Mouse (Mus musculus) cerebellum, postnatal 36 days (tissue): ENCODE results near the gene Pnrc2.

Source experiments
- DNase-seq, 2 experiments: peaks; one replicate each; pipeline ENCODE4 v3.0.0; 2021 to 2022; ENCODE audit warnings: mixed read lengths in 2 of 2

Gene Pnrc2

DNA sequence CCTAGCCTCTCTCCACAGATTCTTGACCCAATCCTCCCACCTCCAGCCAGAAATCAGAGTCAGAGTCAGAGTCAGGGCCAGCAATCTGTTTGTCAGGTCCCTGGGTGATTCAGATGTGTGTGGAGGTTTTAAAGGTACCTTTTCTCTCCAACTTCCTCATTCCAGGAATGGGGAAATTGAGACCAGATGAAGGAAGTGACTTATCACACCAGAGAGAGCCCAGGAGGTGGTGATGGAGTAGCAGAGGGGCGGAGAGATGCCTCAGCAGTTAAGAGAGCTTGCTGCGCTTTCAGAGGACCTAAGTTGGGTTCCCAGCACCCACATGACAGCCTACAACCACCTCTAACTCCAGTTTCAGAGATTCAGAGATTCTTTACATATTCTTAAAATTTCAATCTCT, 17.9 kb upstream of the Pnrc2 start:
- no peak for DNase-seq

DNA sequence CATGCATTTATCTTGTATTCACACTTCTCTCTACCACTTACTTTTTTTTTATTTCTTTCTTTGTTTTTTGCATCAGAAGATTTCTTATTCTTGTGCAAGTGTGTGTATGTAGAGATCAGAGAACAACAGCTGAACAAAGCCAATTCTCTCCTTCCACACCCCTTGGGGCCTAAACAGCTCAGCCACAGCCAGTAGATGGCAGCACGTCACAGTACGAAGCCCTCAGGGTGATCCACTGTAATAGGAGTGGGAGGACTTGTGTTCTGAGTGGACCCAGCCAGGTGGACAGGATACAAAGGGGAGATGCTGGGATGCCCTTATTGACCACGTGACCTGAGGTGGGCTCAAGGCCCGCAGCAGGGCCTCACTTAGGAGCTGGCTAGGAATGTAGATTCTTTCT, 16.2 kb upstream of the Pnrc2 start:
- peak; percentile 74 to 75 for DNase-seq

DNA sequence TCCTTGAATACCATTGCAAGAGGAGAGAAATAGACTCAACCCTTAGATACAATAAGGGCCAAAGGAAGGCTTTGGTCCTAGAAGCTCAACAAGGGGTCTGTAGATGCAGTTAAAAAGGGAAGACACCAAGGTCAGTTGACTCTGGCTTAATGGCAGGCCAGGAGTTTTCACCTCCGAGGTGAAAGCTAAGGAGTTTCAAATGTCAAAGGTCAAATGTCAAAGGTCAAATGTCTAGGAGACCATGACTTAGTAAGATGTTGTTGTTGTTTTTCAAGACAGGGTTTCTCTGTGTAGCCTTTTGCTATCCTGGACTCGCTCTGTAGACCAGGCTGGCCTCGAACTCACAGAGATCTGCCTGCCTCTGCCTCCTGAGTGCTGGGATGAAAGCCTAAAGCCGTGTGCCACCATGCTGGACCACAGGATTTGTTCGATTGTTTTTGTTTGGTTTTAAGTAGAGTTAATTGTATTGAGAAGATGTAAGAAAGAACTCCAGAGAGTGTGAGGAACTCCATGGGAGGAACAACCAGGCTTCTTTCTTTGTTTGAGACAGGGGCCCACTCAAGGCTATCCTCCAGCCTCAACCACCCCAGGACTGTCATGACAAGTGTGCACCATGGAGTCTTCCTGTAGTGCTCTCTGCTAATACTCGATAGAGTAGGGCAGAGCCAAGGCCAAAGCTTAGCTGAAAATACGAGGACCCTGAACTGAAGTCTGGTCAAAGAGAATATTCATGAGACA, 15.7 kb upstream of the Pnrc2 start:
- no peak for DNase-seq

DNA sequence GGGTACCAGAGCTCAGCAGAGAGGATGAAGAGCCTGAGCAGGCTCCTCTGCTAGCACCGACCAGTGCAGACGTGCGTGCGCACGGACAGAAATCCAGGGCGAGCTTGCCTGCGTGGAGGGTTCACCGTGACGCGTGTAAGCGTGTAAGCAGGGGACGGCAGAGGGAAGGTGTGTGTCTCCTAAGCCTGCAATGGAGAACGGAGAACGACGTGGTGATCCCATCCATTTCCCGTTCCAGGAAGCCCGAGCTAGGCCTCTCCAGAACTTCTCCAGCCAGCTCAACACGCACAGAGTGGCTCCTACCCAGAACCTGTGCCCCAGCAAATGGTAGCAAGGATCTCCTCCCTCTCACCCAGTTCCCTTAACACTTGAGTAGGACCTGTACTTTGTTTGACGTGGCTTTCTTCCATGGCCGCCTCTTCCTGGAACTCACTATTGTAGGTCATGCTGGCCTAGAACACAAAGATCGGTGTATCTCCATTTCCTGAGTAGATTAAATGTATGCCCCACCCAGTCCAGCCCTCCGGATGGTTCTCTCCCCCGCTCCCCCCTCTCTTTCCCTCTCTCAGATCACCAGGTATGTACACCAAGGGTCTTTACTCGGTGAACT, 14.9 kb upstream of the Pnrc2 start:
- DNase-seq: no peak

DNA sequence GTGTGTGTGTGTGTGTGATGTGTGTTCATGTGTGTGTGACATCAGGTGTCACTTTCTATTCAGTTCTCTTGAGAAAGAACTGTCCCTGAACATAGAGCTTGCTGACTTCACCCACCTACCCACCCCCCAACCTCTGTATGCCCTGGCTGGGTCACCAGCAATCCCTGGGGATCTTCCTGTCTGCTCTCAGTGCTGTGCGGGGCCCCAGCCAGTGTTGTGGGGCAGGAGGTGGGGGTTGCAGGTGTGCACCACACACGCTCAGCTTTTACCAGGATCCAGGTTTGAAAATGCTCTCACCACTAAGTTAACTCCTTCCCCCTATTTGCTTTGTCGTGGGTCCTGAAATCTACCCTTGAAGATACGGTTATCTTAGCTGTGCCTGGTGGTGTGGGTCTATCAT, 12.5 kb upstream of the Pnrc2 start:
- no peak for DNase-seq

DNA sequence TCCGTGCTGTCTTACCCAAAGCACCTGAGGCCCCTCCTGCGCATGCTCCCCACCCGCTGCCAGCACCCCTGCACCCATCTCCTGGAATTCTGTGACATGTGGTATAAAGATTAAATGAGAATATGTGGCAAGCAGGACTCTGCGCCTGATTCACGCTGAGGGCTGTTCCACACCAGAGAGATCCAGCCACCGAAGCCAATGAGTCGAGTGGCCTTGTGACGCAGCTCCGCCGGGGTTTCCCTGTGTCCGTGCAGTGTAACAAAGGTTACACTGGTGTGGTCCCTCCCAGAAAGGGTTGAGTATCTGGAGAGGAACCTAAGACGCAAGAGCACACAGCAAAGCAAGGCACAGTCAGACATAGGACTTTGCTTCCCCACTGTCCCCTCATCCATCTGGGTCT, 12.0 kb upstream of the Pnrc2 start:
- DNase-seq: no peak

DNA sequence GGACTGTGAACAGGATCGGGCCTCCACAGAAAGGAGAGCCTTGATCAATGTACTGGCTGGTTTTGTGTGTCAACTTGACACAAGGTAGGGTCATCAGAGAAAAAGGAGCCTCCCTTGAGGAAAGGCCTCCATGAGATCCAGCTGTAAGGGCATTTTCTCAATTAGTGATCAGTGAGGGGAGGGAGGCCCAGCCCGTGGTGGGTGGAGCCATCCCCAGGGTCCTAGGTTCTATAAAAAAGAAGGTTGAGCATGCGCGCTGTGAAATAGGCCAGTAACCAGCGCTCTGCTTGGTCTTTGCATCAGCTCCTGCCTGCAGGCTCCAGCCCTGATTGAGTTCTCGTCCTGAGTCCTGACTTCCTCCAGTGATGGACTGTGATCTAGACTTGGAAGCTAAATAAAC, 10.9 kb upstream of the Pnrc2 start:
- no peak for DNase-seq

DNA sequence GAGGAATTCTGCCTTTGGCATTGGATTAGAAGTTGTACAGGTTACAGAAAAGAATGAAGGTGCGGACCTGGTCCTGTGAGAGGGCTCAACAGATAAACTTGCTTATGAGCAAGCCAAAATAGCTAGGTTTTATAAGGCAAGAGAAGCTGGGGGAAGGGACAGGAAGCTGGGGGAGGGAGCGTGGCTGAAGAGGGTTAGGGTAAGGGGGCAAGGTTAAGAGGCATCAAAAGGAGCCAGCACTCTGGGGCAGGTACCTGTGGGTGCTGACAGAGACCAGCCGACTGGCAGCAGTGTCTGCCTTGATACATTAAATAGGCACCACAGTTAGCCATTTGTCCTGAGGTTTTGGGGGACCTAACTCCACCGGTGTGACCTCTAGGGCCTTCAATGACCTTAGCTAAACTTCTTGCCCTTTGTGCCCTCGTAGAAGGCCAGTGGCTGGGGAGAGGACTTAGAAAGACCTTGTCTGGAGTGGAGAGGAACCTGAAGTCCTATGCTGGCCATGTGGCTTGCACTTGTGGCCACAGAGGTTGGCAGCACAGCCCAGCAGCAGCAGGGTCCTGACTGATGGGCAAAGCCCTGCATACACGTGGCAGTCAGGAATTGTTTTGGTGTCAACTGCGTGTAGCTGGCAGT, 10.3 kb upstream of the Pnrc2 start:
- DNase-seq: no peak

DNA sequence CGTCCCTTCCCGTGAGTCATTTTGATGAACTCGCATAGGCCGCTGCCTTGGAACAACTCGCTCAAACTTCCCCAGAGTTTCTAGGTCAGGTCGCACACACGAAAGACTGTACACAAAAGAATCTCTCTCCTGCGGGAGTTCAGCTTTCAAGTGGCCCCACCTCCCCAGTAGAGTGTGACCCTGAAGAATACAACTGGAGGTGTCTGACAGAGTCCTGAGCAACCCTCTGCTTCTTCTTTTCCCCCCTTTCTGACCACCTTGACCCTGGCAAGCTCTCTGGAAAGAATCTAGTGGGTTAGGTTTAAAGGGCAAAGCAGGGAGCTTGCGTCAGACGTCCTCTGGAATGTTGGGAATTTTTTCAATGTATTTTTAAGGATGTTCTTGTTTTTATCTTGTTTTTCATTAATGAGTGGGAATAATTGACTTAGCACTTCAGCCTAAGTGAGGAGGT, 9.8 kb upstream of the Pnrc2 start:
- no peak for DNase-seq

DNA sequence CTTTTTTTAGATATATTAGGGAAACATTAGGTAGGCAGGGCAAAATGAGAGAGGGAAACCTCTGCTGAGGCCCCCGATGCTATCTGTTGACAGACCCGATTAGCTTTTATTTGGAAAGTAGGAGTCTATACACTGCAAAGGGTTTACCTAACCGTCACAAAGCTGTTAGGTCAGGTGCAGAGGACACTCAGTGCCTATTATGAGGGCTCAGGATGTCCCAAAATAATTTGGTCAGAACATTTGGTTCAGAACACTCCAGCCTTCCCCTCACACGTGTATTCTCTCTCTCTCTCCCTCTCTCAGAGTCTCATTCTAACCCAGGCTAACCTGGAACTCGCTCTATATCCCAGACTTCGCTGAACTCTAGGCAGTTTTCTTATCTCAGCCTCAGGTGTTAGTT, 8.4 kb upstream of the Pnrc2 start:
- no peak for DNase-seq

DNA sequence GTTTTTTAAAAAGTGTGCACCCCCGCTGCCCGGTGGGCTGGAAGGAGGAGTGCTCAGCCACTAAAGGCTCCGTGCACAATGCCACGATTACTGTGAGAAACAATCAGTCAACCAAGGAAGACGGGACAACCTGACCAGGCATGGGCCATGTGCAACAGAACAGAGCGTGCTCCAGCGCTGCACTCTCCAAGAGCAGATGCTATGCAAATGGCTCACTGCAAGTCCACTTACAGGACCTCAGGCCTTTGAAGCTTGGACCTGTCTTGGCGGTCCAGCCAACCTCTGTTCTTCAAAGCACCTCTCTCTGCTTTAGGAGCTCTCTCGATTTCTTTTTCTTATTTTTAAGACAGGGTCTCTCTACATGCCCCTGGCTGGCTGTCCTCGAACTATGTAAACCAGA, 6.9 kb upstream of the Pnrc2 start:
- DNase-seq: no peak

DNA sequence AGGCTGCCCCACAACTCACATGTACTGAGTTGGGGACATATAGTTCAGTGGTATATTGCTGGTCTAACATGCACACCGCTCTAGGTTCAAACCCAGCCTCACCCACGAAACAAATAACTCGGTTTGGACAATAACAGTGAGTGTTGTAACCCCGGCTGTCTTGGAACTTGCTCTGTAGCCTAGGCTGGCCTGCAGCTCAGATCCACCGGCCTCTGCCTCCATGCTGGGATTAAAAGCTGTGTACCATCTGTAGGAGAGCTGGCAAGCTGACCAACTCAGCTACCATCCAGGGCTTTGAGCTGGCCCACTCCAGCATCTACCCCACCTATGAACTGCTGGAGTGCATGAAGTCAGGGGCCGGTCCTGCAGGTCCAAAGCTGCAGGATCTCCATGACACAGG, 6.4 kb upstream of the Pnrc2 start:
- DNase-seq: no peak

DNA sequence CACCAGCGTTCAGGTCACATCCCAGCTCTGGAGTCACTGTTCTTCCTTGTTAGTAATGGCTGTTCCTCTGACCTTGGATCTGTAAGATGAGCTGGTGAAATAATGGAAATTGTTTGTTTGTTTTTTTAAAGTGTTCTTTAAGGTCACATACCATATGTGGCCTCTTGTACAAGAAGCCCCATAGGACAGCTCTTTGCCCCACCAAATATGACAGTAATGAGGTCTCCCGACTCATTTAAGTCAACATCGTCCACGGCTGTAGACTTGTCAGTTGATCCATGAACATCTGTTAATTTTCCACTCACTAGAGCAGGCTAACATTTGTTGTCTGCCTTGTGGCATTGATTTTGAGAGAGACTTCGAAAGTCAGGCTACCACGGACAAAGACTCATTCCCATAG, 5.4 kb upstream of the Pnrc2 start:
- DNase-seq: no peak

DNA sequence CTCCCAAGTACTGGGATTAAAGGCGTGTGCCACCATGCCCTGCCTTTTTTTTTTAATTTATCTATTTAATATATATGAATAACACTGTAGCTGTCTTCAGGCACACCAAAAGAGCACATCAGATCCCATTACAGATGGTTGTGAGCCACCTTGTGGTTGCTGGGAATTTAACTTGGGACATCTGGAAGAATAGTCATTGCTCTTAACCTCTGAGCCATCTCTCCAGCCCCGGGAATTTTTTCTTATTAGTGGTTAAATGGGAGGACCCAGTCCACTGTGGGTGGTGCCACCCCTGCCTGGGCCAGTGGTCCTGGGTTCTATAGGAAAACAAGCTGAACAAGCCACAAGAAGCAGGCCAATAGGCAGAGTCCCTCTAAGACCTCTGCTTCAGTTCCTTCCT, 4.1 kb upstream of the Pnrc2 start:
- DNase-seq: no peak

DNA sequence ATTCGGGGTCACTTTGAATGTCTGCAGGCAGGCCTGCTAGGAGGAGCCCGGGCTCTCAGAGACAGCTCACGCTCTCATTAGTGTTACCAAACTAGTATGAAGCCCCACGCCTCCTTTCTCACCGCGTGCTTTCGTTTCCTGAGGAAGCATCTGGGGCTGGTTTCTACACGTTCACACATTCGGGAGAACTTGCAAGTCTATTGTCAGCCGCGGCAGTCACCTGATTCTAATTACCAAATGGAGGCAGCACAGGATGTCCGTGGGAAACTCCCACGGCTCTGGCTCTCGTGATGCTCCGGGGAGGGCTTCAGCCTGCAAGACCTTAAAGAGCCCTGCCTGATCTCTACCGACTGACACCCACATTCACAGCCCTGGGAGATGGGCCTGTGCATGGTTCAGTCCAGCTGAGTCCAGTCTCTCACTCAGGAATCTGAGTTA, 3.0 kb upstream of the Pnrc2 start:
- peak; percentile 46 to 49 for DNase-seq

DNA sequence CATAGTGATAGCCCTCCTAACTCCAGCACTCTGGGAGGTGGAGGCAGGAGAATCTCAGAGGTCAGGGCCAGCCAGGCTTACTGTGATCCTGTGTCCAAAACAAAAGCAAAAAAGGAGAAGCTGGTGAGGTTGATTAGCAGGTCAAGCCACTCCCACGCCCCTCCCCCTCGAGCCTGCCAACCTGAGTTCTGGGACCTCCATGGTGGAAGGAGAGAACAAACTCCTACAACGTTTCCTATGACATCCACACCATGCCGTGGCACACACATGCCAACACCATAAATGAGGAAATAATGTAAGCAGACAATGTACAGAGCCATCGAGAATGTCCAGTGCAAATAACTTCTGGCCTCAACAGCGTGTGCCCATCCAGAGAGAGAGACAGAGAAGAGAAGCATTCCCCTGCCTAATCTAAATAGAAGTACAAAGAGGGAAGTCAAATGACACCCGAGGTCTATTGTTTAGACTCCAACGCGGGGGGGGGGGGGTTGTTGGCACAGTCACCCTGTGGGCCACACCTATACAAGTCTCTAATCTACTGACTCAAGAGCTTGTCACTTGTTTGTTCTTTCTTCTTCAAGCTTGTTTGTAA, 2.4 kb upstream of the Pnrc2 start:
- DNase-seq: peak in 1 of 2 experiments; percentile 10

DNA sequence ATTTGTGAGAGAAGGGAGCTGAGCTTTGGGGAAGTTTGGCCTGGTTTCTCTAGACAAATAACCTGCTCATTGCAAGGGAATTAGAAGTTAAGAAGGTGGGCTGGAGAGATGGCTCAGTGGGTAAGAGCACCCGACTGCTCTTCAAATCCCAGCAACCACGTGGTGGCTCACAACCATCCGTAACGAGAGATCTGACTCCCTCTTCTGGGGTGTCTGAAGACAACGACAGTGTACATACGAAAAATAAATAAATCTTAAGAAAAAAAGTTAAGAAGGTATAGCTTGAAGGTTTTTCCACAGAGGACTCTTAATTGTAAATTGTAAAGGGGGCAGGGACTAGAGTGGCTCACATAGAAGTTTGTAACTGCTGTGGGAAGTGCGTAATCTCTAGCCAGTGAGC, 1.9 kb upstream of the Pnrc2 start:
- no peak for DNase-seq

DNA sequence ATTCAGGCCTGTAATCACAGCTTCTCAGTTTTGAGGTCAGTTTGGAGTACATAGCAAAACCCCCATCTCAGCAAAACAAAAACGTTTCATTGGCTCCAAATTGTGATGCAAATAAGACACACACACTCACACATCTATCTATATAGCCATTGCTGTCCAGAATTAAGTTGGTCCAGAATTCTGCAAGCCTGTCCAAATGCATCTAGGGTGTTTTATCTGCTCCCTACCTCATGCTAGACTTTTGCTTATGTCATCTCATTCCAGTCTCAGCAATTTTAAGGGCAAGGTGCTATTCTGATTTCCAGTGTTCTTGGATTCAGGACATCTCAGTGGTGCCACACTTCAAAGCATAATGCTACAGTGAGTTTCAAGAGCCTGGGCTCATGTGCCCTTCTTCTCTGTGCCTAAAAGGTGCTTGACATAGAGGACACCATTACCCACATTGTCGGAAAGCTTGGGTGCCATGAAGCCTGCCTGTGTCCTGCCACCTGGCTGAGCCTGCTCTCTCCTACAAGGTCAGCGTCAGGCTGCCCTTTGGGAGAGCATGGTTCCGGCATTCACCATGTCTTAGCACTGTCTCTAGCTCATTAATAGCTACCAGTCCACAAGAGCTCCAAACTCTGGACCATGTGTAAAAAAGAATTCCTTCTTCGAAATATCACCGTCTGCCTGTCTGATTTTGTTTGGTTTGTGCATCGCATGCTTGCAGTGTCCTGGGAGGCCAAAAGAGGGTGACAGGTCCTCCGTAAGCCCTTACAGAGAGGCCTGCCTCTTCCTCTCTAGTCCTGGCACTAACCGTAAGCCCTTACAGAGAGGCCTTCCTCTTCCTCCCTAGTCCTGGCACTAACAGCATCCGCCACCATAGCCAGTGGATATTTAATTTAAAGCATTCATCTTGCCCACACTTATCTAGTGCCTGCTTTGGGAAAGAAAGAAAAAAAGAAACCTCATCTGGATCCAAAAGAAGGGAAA, 1.2 kb upstream of the Pnrc2 start:
- DNase-seq: no peak

DNA sequence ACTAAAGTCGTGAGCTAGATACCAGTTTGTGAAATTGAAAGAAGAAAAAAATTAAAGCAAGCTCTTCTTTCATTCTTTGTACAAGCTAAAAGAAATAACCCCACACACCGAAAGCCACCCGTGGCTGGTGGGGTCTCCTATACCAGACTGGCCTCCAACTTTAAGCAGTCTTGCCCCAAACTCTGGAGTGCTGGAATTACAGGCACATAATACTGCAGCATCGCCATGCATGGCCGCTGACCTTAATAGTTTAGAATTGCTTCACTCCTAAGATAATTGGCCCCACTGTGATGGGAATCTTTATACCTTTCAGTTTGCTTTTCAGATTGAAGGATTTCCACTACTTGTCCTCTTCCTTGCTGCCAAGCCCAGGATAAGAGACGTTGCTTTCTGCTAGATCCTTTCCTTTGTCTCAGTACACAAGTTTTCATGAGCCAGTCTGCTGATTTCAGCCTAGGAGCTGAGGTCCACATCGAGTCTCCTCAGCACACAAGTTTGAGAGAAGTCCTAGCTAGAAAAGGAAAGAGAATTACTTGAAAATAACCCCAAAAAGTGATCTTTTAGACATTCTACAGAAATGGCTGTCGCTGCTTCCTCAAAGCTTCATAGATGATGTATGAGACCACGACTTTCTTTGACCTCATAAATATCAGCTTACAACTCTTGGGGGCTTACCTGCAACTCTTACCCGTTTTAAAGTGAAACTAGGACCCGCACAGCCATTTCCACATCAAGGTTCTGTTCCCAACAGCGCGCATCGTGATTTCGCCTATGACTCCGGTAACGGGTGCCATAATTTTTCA, 860 bp downstream of the Pnrc2 start:
- peak in 1 of 2 experiments; percentile 14 for DNase-seq

DNA sequence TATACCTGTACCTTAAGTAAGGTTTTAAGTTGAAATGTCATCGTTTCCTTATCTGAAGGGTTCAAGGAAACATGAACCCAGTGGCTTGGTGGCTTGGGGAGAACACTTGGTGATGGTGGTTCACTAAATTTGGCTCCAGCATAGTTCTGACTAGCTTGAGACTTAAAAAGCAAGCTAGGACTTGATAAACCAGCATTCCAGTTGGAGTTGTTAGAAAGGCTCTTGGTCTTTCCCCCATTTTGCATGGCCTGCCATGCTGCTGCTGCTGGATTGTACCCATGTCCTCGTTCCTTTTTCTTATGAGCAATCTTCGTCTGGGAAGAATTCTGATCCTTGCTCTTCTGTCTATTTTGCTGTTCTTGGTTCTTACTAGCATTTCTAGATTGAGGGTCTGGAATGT, 1.6 kb downstream of the Pnrc2 start:
- no peak for DNase-seq

DNA sequence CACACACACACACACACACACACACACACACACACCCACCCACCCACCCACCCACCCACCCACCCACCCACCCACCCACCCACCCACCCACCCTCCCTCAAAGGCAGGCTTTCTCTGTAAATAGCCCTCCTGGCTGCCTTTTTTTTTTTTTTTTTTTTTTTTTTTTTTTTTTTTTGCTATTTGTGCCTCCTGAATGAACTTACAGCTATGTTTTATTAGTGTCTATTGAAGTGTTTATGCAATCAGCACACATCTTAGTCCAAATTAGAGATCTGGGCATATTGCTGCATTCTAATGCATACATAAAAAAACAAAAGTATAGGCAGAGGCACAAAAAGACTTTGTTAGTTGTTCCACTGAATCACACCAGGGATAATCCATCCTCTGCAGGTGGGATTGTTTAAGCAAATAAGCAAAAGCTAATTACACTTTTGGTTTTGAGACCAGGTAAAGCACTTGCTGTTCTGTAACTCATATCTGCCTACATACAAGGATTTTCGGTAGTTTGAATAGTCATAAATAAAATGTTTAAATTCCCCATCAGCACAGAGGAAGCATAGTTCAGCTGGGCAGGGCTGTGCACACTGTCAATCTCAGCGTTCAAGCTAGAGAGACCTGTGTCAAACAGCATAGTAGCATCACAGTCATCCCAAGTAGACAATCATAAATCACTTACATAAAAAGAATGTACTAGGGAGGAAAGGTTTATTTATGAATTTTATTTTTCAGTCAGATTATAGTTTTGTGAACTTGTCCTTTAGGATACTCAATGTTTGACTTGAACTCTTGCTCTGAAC, 3.2 kb downstream of the Pnrc2 start:
- no peak for DNase-seq
